Mouse (Mus musculus): ENCODE measurements around the gene Tpm1.
A peak's percentile ranks its signal among the peaks of the same experiment; 100 is the strongest.

The Tpm1 gene

GRCm38 (mm10) chr9:67045966-67046602, 3.1 kb downstream of the Tpm1 start:
- no peak for DNase-seq (ENCODE audit: low spot score)

- DNase-seq (ENCODE audit: low spot score), result no peak
These were observed 3.9 kb downstream of the Tpm1 start for GRCm38 (mm10) chr9:67045306-67045675.

GRCm38 (mm10) chr9:67044551-67045305, 4.5 kb downstream of the Tpm1 start:
- peak; percentile 86 for DNase-seq (ENCODE audit: low spot score)

GRCm38 (mm10) chr9:67043231-67044199, 5.7 kb downstream of the Tpm1 start:
- peak; percentile 100 for DNase-seq (ENCODE audit: low spot score)

GRCm38 (mm10) chr9:67042813-67043207, 6.4 kb downstream of the Tpm1 start:
- no peak for DNase-seq (ENCODE audit: low spot score)

- no peak for DNase-seq (ENCODE audit: low spot score)
These were observed 7.1 kb downstream of the Tpm1 start for GRCm38 (mm10) chr9:67041840-67042812.

GRCm38 (mm10) chr9:67040963-67041839, 8.0 kb downstream of the Tpm1 start:
- no peak for DNase-seq (ENCODE audit: low spot score)

- DNase-seq (ENCODE audit: low spot score), result peak; percentile 66
These were observed 9.3 kb downstream of the Tpm1 start for GRCm38 (mm10) chr9:67039867-67040266.

- DNase-seq (ENCODE audit: low spot score), result no peak
These were observed 10.5 kb downstream of the Tpm1 start for GRCm38 (mm10) chr9:67038686-67039085.

GRCm38 (mm10) chr9:67037666-67038065, 11.5 kb downstream of the Tpm1 start:
- no peak for DNase-seq (ENCODE audit: low spot score)

- DNase-seq (ENCODE audit: low spot score), result no peak
These were observed 12.6 kb downstream of the Tpm1 start for GRCm38 (mm10) chr9:67036527-67037118.

- DNase-seq (ENCODE audit: low spot score), result no peak
These were observed 13.2 kb downstream of the Tpm1 start for GRCm38 (mm10) chr9:67035957-67036451.

GRCm38 (mm10) chr9:67034677-67035076, 14.5 kb downstream of the Tpm1 start:
- DNase-seq (ENCODE audit: low spot score), result no peak

GRCm38 (mm10) chr9:67033016-67033415, 16.2 kb downstream of the Tpm1 start:
- DNase-seq (ENCODE audit: low spot score), result no peak

GRCm38 (mm10) chr9:67032611-67033010, 16.6 kb downstream of the Tpm1 start:
- no peak for DNase-seq (ENCODE audit: low spot score)

- no peak for DNase-seq (ENCODE audit: low spot score)
These were observed 19.7 kb downstream of the Tpm1 start for GRCm38 (mm10) chr9:67029518-67029917.

GRCm38 (mm10) chr9:67028929-67029328, 20.3 kb downstream of the Tpm1 start:
- no peak for DNase-seq (ENCODE audit: low spot score)

- DNase-seq (ENCODE audit: low spot score), result no peak
These were observed 21.0 kb downstream of the Tpm1 start for GRCm38 (mm10) chr9:67028133-67028724.

- DNase-seq (ENCODE audit: low spot score), result no peak
These were observed 22.3 kb downstream of the Tpm1 start for GRCm38 (mm10) chr9:67026890-67027289.
